Mouse (Mus musculus) liver, embryonic 14.5 days (tissue): ENCODE data around the gene Gnl3l.

Source experiments
- CTCF ChIP-seq: IDR thresholded peaks from 2 replicates; pipeline ENCODE4 v1.5.1; 2016; ENCODE audit warnings: antibody characterized with exemption, low read depth, control low read depth
- EP300 ChIP-seq: IDR thresholded peaks from 2 replicates; pipeline ENCODE4 v1.6.1; 2016; ENCODE audit warnings: antibody characterized with exemption, low read depth

DNA sequence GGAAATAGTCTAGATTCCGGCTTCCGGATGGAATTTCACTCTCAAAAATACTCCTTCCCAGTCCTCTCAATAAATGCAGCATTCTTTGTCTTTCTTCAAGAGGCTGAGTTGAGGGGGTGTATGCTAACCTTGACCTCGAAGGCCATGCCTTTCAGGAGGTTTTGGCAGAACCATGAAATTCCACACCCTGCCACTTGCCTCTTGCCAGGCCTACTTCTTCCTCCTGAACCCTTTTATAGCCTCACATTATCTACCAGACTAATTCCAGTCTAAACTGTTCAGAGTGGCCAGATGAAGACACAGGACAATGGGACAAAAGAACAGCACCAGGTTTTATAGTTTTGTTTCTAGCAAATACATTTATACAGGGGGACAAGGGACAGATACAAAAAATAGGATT, 14.3 kb upstream of the Gnl3l start:
- TF ChIP-seq EP300 (no peak), CTCF (no peak)
